8 mouse cellular contexts compared by ENCODE assay signal in genomic region chr3:138528265-138528664, GRCm38 (mm10). TPM values are rescaled to one million over a fixed set of nuclear protein-coding genes. Genes with fewer than 3 reads are reported as not detected.
DNase-seq lines count a peak whose midpoint lies in the region; ATAC-seq and TF ChIP-seq lines count a peak whose summit lies in the region.

No protein-coding gene starts in this region.

- no peaks in the 10 kb centered on the region for H3K36me3 ChIP-seq in spleen, adult 2 months (ENCODE audit: control insufficient read depth, insufficient read depth, low read length)
- no peaks in the 10 kb centered on the region for H3K36me3 ChIP-seq in liver, embryonic 11.5 days (ENCODE audit: control insufficient read depth, insufficient read depth, low read length)

- H3K27ac ChIP-seq in cerebellum, adult 2 months (ENCODE audit: insufficient read depth, low read length): no peak overlapping the region
- H3K27ac ChIP-seq in spleen, adult 2 months (ENCODE audit: insufficient read depth, low read length): no peak overlapping the region
- H3K27ac ChIP-seq in liver, embryonic 11.5 days (ENCODE audit: low read depth, low read length): peak overlapping the region; percentile 97; the same call in 1 of the 2 replicates

- peak overlapping the region; percentile 83 for H3K4me2 ChIP-seq in liver, embryonic 11.5 days

- H3K9ac ChIP-seq in liver, embryonic 11.5 days (ENCODE audit: low read depth, low read length): peak overlapping the region; percentile 99

- TF ChIP-seq POLR2A in cerebellum, adult 2 months (IDR thresholded peaks at IDR 0.05; ENCODE audit: borderline replicate concordance, insufficient read depth, low read length): no peak
- no peak for TF ChIP-seq POLR2A in spleen, adult 2 months (IDR thresholded peaks at IDR 0.05; ENCODE audit: low read depth, low read length)

- H3K4me3 ChIP-seq in cerebellum, adult 2 months (replicated peaks; ENCODE audit: insufficient read depth, low read depth, low read length): peak overlapping the region; percentile 59
- H3K4me3 ChIP-seq in spleen, adult 2 months (ENCODE audit: extremely low read depth, insufficient read depth, insufficient read length): peak overlapping the region; percentile 97
- H3K4me3 ChIP-seq in liver, embryonic 11.5 days (ENCODE audit: low read depth, low read length): peak overlapping the region; percentile 100

- WGBS in cerebellum, adult 2 months: 2% methylated on average over 16 of the region's 16 CpGs
- 7% methylated on average over 16 of the region's 16 CpGs for WGBS in spleen, adult 2 months
- 2% methylated on average over 16 of the region's 16 CpGs for WGBS in liver, embryonic 11.5 days

- H3K4me1 ChIP-seq in cerebellum, adult 2 months (ENCODE audit: control insufficient read depth, insufficient read depth, low read length): peaks cover 6% of the 10 kb centered on the region; the same call in 1 of the 2 replicates
- H3K4me1 ChIP-seq in spleen, adult 2 months (ENCODE audit: control insufficient read depth, insufficient read depth, insufficient read length): peaks cover 9% of the 10 kb centered on the region
- peaks cover 44% of the 10 kb centered on the region for H3K4me1 ChIP-seq in liver, embryonic 11.5 days (replicated peaks; ENCODE audit: control insufficient read depth, insufficient read depth, low read length)

- no peak for TF ChIP-seq CTCF in cerebellum, adult 2 months (IDR thresholded peaks at IDR 0.05; ENCODE audit: borderline replicate concordance, insufficient read depth, low read depth, low read length)
- TF ChIP-seq CTCF in spleen, adult 2 months (IDR thresholded peaks at IDR 0.05; ENCODE audit: extremely low read depth, insufficient read depth, insufficient read length, insufficient replicate concordance): no peak

- no peaks in the 10 kb centered on the region for H3K27me3 ChIP-seq in cerebellum, adult 2 months (ENCODE audit: control insufficient read depth, insufficient read depth, low read length)
- H3K27me3 ChIP-seq in spleen, adult 2 months (ENCODE audit: control insufficient read depth, insufficient read depth, low read length): no peaks in the 10 kb centered on the region
- no peaks in the 10 kb centered on the region for H3K27me3 ChIP-seq in liver, embryonic 11.5 days (replicated peaks; ENCODE audit: control insufficient read depth, insufficient read depth, low read length)

- DNase-seq in cerebellum, adult 2 months: no peak
- no peak for DNase-seq in cerebellum, adult 8-10 months
- DNase-seq in spleen, adult 2 months (ENCODE audit: low read depth in 1 of 2, low spot score in 2 of 2): no peak
- DNase-seq in spleen, postnatal 4 days (ENCODE audit: low spot score in 2 of 2): no peak
- DNase-seq in liver, embryonic 11.5 days (ENCODE audit: low spot score): no peak
- no peak for DNase-seq in adrenal gland, postnatal 14 days
- DNase-seq in cerebellum, postnatal 36 days: no peak

- no peak for ATAC-seq in liver, embryonic 11.5 days (replicated peaks; ENCODE audit: low FRiP score)
- ATAC-seq in granulocyte monocyte progenitor cell, adult 5-6 weeks (replicated peaks; ENCODE audit: poor library complexity, severe bottlenecking): no peak

- no peaks in the 10 kb centered on the region for H3K9me3 ChIP-seq in liver, embryonic 11.5 days (ENCODE audit: control insufficient read depth, low read length)

RNA-seq across cellular contexts. Expression of gene Eif4e, which starts 2.3 kb away (rescaled TPM):
- 137 and 138 TPM in 2 replicates for polyA plus RNA-seq in cerebellum, adult 2 months (2012; rRNA removed)
- polyA plus RNA-seq in spleen, adult 2 months (2012; rRNA removed): 5.3 and 7.7 TPM in 2 replicates
- polyA plus RNA-seq in liver, embryonic 11.5 days (2014; fragmentation: Nextera tagmentation; extraction: Ambion mirVana): 442 and 454 TPM in 2 replicates
- total RNA-seq in granulocyte monocyte progenitor cell, adult 5-6 weeks (2014; fragmentation: Nextera tagmentation): 179 and 203 TPM in 2 replicates
- total RNA-seq in granulocyte monocyte progenitor cell, adult 5-6 weeks (2017): 188 and 220 TPM in 2 replicates
- total RNA-seq in adrenal gland, postnatal 14 days (2021): 171 and 181 TPM in 2 replicates

RNA-seq across cellular contexts. Expression of gene Metap1, which starts 39.0 kb away (rescaled TPM):
- 43.1 and 45.3 TPM in 2 replicates for polyA plus RNA-seq in cerebellum, adult 2 months (2012; rRNA removed)
- 6.6 and 8.5 TPM in 2 replicates for polyA plus RNA-seq in spleen, adult 2 months (2012; rRNA removed)
- 51.8 and 54.1 TPM in 2 replicates for polyA plus RNA-seq in liver, embryonic 11.5 days (2014; fragmentation: Nextera tagmentation; extraction: Ambion mirVana)
- total RNA-seq in granulocyte monocyte progenitor cell, adult 5-6 weeks (2014; fragmentation: Nextera tagmentation): 38.7 and 45.3 TPM in 2 replicates
- 45.5 and 54.0 TPM in 2 replicates for total RNA-seq in granulocyte monocyte progenitor cell, adult 5-6 weeks (2017)
- total RNA-seq in adrenal gland, postnatal 14 days (2021): 50.5 and 54.4 TPM in 2 replicates

Comparison
In these comparisons a context has a peak if more than half of its experiments do, and no peak if none do; other contexts are left out.
1. RNA of gene Eif4e, which starts 2.3 kb away (polyA plus RNA-seq): 442 to 454 TPM in liver, embryonic 11.5 days and 137 to 138 TPM in cerebellum, adult 2 months; 5.3 to 7.7 TPM in spleen, adult 2 months; every median in the first group is over 10 times any median in the second.
2. Peak in every context shown above with its lines, with median percentiles within 50 percentile points of each other: H3K4me3 ChIP-seq.